Mouse (Mus musculus): Measurements from ENCODE around the gene Gm7694.

GRCm38 (mm10) chr1:170353335-170353734 is 47.2 kb upstream of the Gm7694 start:
- TF ChIP-seq CTCF (conservative IDR thresholded peaks at IDR 0.05; ENCODE audit: low read length): no peak
- TF ChIP-seq NANOG (IDR thresholded peaks at IDR 0.05; ENCODE audit: borderline replicate concordance, low read length): no peak
- no peak for TF ChIP-seq POU5F1 (IDR thresholded peaks at IDR 0.05; ENCODE audit: borderline replicate concordance, low read length)
